Mouse (Mus musculus): ENCODE data around the gene Armc5. TPM values are rescaled to one million over a fixed set of nuclear protein-coding genes. Genes with fewer than 3 reads are reported as not detected.

The Armc5 gene
- polyA plus RNA-seq, 1 experiment: 21.1 TPM

- no peak for DNase-seq (ENCODE audit: low read depth)
Observed at GRCm38 (mm10) chr7:128246496-128247391, 9.6 kb downstream of the Armc5 start, which contains the start of gene Tgfb1i1. Tgfb1i1 (plus strand) TSS chr7:128246812.

GRCm38 (mm10) chr7:128247443-128247842, 10.3 kb downstream of the Armc5 start:
- no peak for DNase-seq (ENCODE audit: low read depth)

- no peak for DNase-seq (ENCODE audit: low read depth)
Observed at GRCm38 (mm10) chr7:128248081-128249042, 11.2 kb downstream of the Armc5 start.

GRCm38 (mm10) chr7:128249998-128250397, 12.9 kb downstream of the Armc5 start:
- DNase-seq (ENCODE audit: low read depth): no peak

GRCm38 (mm10) chr7:128251946-128252345, 14.8 kb downstream of the Armc5 start:
- DNase-seq (ENCODE audit: low read depth): no peak

- no peak for DNase-seq (ENCODE audit: low read depth)
Observed at GRCm38 (mm10) chr7:128252609-128253008, 15.5 kb downstream of the Armc5 start.

GRCm38 (mm10) chr7:128254978-128255377, 17.8 kb downstream of the Armc5 start:
- DNase-seq (ENCODE audit: low read depth): no peak

GRCm38 (mm10) chr7:128255757-128256156, 18.6 kb downstream of the Armc5 start:
- no peak for DNase-seq (ENCODE audit: low read depth)

GRCm38 (mm10) chr7:128256783-128257334, 19.7 kb downstream of the Armc5 start:
- no peak for DNase-seq (ENCODE audit: low read depth)

GRCm38 (mm10) chr7:128265411-128265810, 28.3 kb downstream of the Armc5 start, which contains the start of gene Slc5a2:
Slc5a2 (plus strand) TSS chr7:128265657.
- no peak for DNase-seq (ENCODE audit: low read depth)

GRCm38 (mm10) chr7:128266056-128266455, 28.9 kb downstream of the Armc5 start:
- DNase-seq (ENCODE audit: low read depth): no peak

GRCm38 (mm10) chr7:128267391-128267790, 30.2 kb downstream of the Armc5 start:
- DNase-seq (ENCODE audit: low read depth): no peak

- DNase-seq (ENCODE audit: low read depth): no peak
Observed at GRCm38 (mm10) chr7:128267813-128268212, 30.7 kb downstream of the Armc5 start.

- DNase-seq (ENCODE audit: low read depth): no peak
Observed at GRCm38 (mm10) chr7:128270431-128270850, 33.3 kb downstream of the Armc5 start.

- DNase-seq (ENCODE audit: low read depth): no peak
Observed at GRCm38 (mm10) chr7:128271496-128271895, 34.4 kb downstream of the Armc5 start.

GRCm38 (mm10) chr7:128276051-128276450, 38.9 kb downstream of the Armc5 start:
- no peak for DNase-seq (ENCODE audit: low read depth)

GRCm38 (mm10) chr7:128279750-128280149, 42.6 kb downstream of the Armc5 start:
- DNase-seq (ENCODE audit: low read depth): no peak

GRCm38 (mm10) chr7:128281765-128282164, 44.6 kb downstream of the Armc5 start:
- DNase-seq (ENCODE audit: low read depth): no peak

GRCm38 (mm10) chr7:128282532-128283244, 45.5 kb downstream of the Armc5 start:
- no peak for DNase-seq (ENCODE audit: low read depth)

- no peak for DNase-seq (ENCODE audit: low read depth)
Observed at GRCm38 (mm10) chr7:128284047-128284446, 46.9 kb downstream of the Armc5 start.

GRCm38 (mm10) chr7:128285060-128285459, 47.9 kb downstream of the Armc5 start:
- DNase-seq (ENCODE audit: low read depth): no peak

Data from gonadal fat pad, adult 2 months (tissue).